Mouse (Mus musculus) CD4-positive, CD25-positive, alpha-beta regulatory T cell, adult 4 months (primary cell): Measurements from ENCODE around the gene Shank1. TPM values are rescaled to one million over a fixed set of nuclear protein-coding genes. Genes with fewer than 3 reads are reported as not detected.

Source experiments
- ATAC-seq: one replicate; pipeline ENCODE4 v1.8.0; 2017
- polyA plus RNA-seq, 2 experiments: library from polyadenylated mRNA; unstranded; fragments of 100-300 nt; shearing (Covaris generic); gene quantifications; one replicate each; pipeline ENCODE4 v1.2.1; 2017

Gene Shank1
- polyA plus RNA-seq, 2 experiments from 2014 or later = 0.12 to 0.58 TPM

- ATAC-seq = peak; percentile 99
These were observed 64.0 kb downstream of the Shank1 start for GRCm38 (mm10) chr7:44373889-44374652.

- no peak for ATAC-seq
These were observed 64.7 kb downstream of the Shank1 start for GRCm38 (mm10) chr7:44374756-44375155.

GRCm38 (mm10) chr7:44375207-44375606, 65.2 kb downstream of the Shank1 start:
- ATAC-seq = no peak

GRCm38 (mm10) chr7:44375793-44376192, 65.7 kb downstream of the Shank1 start:
- no peak for ATAC-seq

- ATAC-seq = no peak
These were observed 68.2 kb downstream of the Shank1 start for GRCm38 (mm10) chr7:44378290-44378689.

- no peak for ATAC-seq
These were observed 72.5 kb downstream of the Shank1 start for GRCm38 (mm10) chr7:44382541-44382940.

GRCm38 (mm10) chr7:44383980-44384715, 74.1 kb downstream of the Shank1 start, which contains the start of gene Syt3:
TSS of gene Syt3 (plus strand) at chr7:44384102.
- ATAC-seq = peak; percentile 90

GRCm38 (mm10) chr7:44384716-44385059, 74.6 kb downstream of the Shank1 start:
- no peak for ATAC-seq

- ATAC-seq = no peak
These were observed 75.7 kb downstream of the Shank1 start, which contains the start of gene 1700008O03Rik for GRCm38 (mm10) chr7:44385720-44386119. TSS of gene 1700008O03Rik (minus strand) at chr7:44385820.

GRCm38 (mm10) chr7:44391831-44392230, 81.8 kb downstream of the Shank1 start:
- ATAC-seq = no peak

GRCm38 (mm10) chr7:44392341-44392740, 82.3 kb downstream of the Shank1 start:
- no peak for ATAC-seq

- no peak for ATAC-seq
These were observed 83.2 kb downstream of the Shank1 start for GRCm38 (mm10) chr7:44393284-44393683.

GRCm38 (mm10) chr7:44398570-44398969, 88.5 kb downstream of the Shank1 start:
- ATAC-seq = peak; percentile 83

- peak; percentile 55 for ATAC-seq
These were observed 91.6 kb downstream of the Shank1 start for GRCm38 (mm10) chr7:44401673-44402072.

GRCm38 (mm10) chr7:44405346-44406014, 95.4 kb downstream of the Shank1 start:
- ATAC-seq = peak; percentile 93

- no peak for ATAC-seq
These were observed 95.9 kb downstream of the Shank1 start for GRCm38 (mm10) chr7:44406015-44406355.

Other genes with a start within 250 kb of the Shank1 start
- not detected for gene Klk1b21, start 207.9 kb upstream of the Shank1 start, polyA plus RNA-seq
- gene Klk1b22, start 197.6 kb upstream of the Shank1 start, polyA plus RNA-seq = not detected
- gene Klk1b16, start 173.5 kb upstream of the Shank1 start, polyA plus RNA-seq = not detected
- not detected for gene Klk1b24, start 122.0 kb upstream of the Shank1 start, polyA plus RNA-seq
- gene Klk1b3, start 112.1 kb upstream of the Shank1 start, polyA plus RNA-seq = not detected
- not detected for gene Klk1b4, start 102.8 kb upstream of the Shank1 start, polyA plus RNA-seq
- not detected for gene Klk1b5, start 94.3 kb upstream of the Shank1 start, polyA plus RNA-seq
- 1 to 10 TPM in 1 of 2 experiments, not detected in 1; 1.0 TPM for gene Klk1, start 84.9 kb upstream of the Shank1 start, polyA plus RNA-seq
- gene Gm36864, start 74.1 kb upstream of the Shank1 start, polyA plus RNA-seq = not detected
- 1 to 10 TPM in 1 of 2 experiments, under 1 TPM in 1; 0.93 to 1.7 TPM for gene 1700028J19Rik, start 63.6 kb upstream of the Shank1 start, polyA plus RNA-seq
- gene 2410002F23Rik, start 63.5 kb upstream of the Shank1 start, polyA plus RNA-seq = 100 to 1,000 TPM; 101 to 192 TPM
- not detected for gene Acp4, start 52.9 kb upstream of the Shank1 start, polyA plus RNA-seq
- not detected for gene Gm15517, start 48.8 kb upstream of the Shank1 start, polyA plus RNA-seq
- gene Clec11a, start 3.4 kb upstream of the Shank1 start, polyA plus RNA-seq = under 1 TPM; 0.35 to 0.66 TPM
- gene Syt3, start 73.8 kb downstream of the Shank1 start, polyA plus RNA-seq = not detected
- gene 1700008O03Rik, start 75.6 kb downstream of the Shank1 start, polyA plus RNA-seq = not detected
- gene Lrrc4b, start 118.8 kb downstream of the Shank1 start, polyA plus RNA-seq = not detected
- under 1 TPM in 1 of 2 experiments, not detected in 1; 0.73 TPM for gene Aspdh, start 155.1 kb downstream of the Shank1 start, polyA plus RNA-seq
- gene Josd2, start 157.7 kb downstream of the Shank1 start, polyA plus RNA-seq = 10 to 100 TPM; 54.9 to 76.4 TPM
- 10 to 100 TPM; 15.2 to 16.1 TPM for gene Emc10, start 186.3 kb downstream of the Shank1 start, polyA plus RNA-seq
- 1 to 10 TPM; 3.9 to 5.4 TPM for gene Fam71e1, start 186.3 kb downstream of the Shank1 start, polyA plus RNA-seq
- gene Mybpc2, start 214.4 kb downstream of the Shank1 start, polyA plus RNA-seq = not detected
- gene Spib, start 221.8 kb downstream of the Shank1 start, polyA plus RNA-seq = 1 to 10 TPM in 1 of 2 experiments, under 1 TPM in 1; 0.11 to 4.2 TPM
- 10 to 100 TPM; 18.4 to 45.5 TPM for gene Pold1, start 238.6 kb downstream of the Shank1 start, polyA plus RNA-seq
- 10 to 100 TPM; 42.2 to 57.7 TPM for gene Nr1h2, start 243.7 kb downstream of the Shank1 start, polyA plus RNA-seq